Mouse (Mus musculus) CH12.LX (cell line): ENCODE results near the gene Zmynd15.

Experiments
- CHD2 ChIP-seq: IDR thresholded peaks from 2 replicates; pipeline ENCODE4 v1.6.1; 2011; ENCODE audit warnings: low read length, improper control_type of control experiment
- CTCF ChIP-seq, 2 experiments: IDR thresholded peaks in 1 of 2; conservative IDR thresholded peaks in 1 of 2; 2 replicates each; pipeline ENCODE4 v1.5.1; 2011 to 2012; ENCODE audit warnings: low read depth in 2 of 2, low read length in 2 of 2, improper control_type of control experiment in 1 of 2, inconsistent platforms in 1 of 2, mild to moderate bottlenecking in 1 of 2, moderate library complexity in 1 of 2
- E2F4 ChIP-seq: IDR thresholded peaks from 2 replicates; pipeline ENCODE4 v1.6.1; 2011; ENCODE audit warnings: low read depth, low read length, improper control_type of control experiment; ENCODE audit not compliant: insufficient replicate concordance
- IRF4 ChIP-seq: IDR thresholded peaks from 2 replicates; pipeline ENCODE4 v1.6.1; 2014; ENCODE audit warnings: low read depth, mild to moderate bottlenecking, inconsistent platforms, low read length, improper control_type of control experiment
- KAT2A ChIP-seq: IDR thresholded peaks from 2 replicates; pipeline ENCODE4 v1.6.1; 2012; ENCODE audit warnings: low read length, improper control_type of control experiment, inconsistent platforms; ENCODE audit not compliant: insufficient replicate concordance
- MAX ChIP-seq: IDR thresholded peaks from 2 replicates; pipeline ENCODE4 v1.6.1; 2011; ENCODE audit warnings: low read length, improper control_type of control experiment
- POLR2A ChIP-seq: IDR thresholded peaks from 2 replicates; pipeline ENCODE4 v1.6.1; 2011; ENCODE audit warnings: low read depth, mild to moderate bottlenecking, improper control_type of control experiment, low read length
- POLR2AphosphoS2 ChIP-seq: IDR thresholded peaks from 2 replicates; pipeline ENCODE4 v1.6.1; 2011; ENCODE audit warnings: low read depth, low read length, improper control_type of control experiment
- RCOR1 ChIP-seq: conservative IDR thresholded peaks from 2 replicates; pipeline ENCODE4 v1.6.1; 2012; ENCODE audit warnings: low read depth, mild to moderate bottlenecking, inconsistent platforms, low read length, improper control_type of control experiment
- SIN3A ChIP-seq: IDR thresholded peaks from 2 replicates; pipeline ENCODE4 v1.6.1; 2012; ENCODE audit warnings: low read length, improper control_type of control experiment, inconsistent platforms
- TBP ChIP-seq: conservative IDR thresholded peaks from 2 replicates; pipeline ENCODE4 v1.6.1; 2011; ENCODE audit warnings: low read depth, low read length, improper control_type of control experiment
- TCF12 ChIP-seq: IDR thresholded peaks from 2 replicates; pipeline ENCODE4 v1.6.1; 2014; ENCODE audit warnings: low read depth, mild to moderate bottlenecking, inconsistent platforms, low read length, improper control_type of control experiment
- UBTF ChIP-seq: IDR thresholded peaks from 2 replicates; pipeline ENCODE4 v1.6.1; 2012; ENCODE audit warnings: low read depth, mild to moderate bottlenecking, inconsistent platforms, low read length, improper control_type of control experiment, moderate library complexity
- ZMIZ1 ChIP-seq: IDR thresholded peaks from 2 replicates; pipeline ENCODE4 v1.6.1; 2012; ENCODE audit warnings: low read depth, mild to moderate bottlenecking, inconsistent platforms, low read length, improper control_type of control experiment

- TF ChIP-seq CTCF (conservative IDR thresholded peaks at IDR 0.05 in 1 of 2, IDR thresholded peaks at IDR 0.05 in 1 of 2; ENCODE audit: low read depth in 2 of 2, low read length in 2 of 2), result no peak
- no peak for TF ChIP-seq IRF4
- no peak for TF ChIP-seq E2F4
- no peak for TF ChIP-seq TBP
- TF ChIP-seq POLR2A, result no peak
- no peak for TF ChIP-seq SIN3A
- TF ChIP-seq POLR2AphosphoS2, result no peak
- TF ChIP-seq ZMIZ1, result no peak
- TF ChIP-seq KAT2A, result no peak
- no peak for TF ChIP-seq MAX
- TF ChIP-seq CHD2, result no peak
- TF ChIP-seq TCF12, result no peak
- TF ChIP-seq UBTF, result no peak
- no peak for TF ChIP-seq RCOR1
These were observed 41.0 kb upstream of the Zmynd15 start for GRCm38 (mm10) chr11:70418199-70418598.
